Mouse (Mus musculus): ENCODE measurements at regions not wholly inside any gene's neighbourhood (a gene's known extent, or its start where the extent isn't known, plus 50 kb on each side); places are given as distances from the start of the nearest gene placed in this dataset.
"Not testable (repeated sequence)": the region's sequence is repeated elsewhere in the genome, so short reads cannot be mapped to it uniquely, and the experiment has no call there.

DNA sequence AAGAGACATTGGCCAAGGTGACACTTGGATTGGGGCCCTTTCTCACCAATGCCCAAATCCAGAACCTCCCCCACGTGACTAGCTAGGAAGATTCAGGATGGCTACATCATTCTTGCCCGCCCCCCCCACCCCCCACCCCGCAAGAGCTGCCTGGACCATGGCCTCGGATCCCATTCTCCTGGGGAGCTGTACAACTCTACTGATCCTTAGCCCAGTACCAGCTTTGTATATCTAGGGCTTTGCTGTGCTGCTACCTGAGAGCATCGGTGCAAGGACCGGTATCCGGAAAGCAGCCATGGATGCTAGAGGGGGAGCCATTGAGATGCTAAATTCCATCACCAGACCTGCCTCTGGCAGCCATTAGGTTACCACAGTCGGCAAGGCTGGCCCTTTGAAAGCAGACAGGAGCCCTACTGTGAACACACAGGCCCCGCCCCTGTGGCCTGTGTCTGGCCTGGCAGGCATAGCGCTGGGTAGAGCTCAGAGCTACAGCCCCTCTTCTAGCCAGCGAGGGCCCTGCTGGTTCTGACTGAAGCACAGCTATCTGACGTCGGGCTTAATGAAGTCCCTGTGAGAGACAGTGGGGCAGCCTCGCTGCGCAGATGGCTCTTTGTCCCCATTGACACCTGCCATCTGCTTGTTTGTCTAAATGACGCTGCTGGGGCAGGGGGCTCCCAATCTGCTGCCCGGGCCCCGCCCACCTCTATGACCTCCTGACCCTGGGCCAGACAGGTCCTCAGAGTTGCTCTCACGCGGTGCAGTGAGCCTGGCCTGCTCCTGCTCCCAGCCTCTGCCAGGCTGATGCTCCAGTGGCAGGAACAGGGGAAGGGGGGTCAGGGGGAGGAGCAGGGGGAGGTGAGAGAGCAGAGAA is 128.9 kb downstream of the Dll1 start:
- no peak for ATAC-seq (ENCODE audit: poor library complexity, severe bottlenecking)

- ATAC-seq (ENCODE audit: poor library complexity, severe bottlenecking): no peak
Observed at GRCm38 (mm10) chr17:15242976-15243635, 133.6 kb downstream of the Dll1 start.

- ATAC-seq (ENCODE audit: poor library complexity, severe bottlenecking): no peak
Observed at GRCm38 (mm10) chr17:15242356-15242755, 134.3 kb downstream of the Dll1 start.

DNA sequence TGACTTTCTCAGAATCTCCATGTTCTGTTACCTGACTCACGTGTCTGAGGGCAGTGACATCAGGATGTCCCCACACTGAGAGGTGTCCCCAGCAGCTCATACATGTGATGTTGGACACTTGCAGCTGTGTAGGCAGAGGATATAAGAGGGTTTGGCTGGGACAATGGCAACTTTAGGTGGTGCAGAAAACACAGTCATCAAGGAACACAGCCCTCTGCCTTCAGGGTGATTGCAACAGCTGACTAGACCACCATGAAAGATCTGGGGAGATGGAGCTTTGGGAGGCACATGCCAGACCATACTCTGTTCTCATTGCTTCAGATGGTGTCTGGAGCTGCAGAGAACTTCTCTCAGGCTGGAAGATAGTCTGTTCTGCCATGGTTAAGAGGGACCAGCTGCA is 135.2 kb downstream of the Dll1 start:
- no peak for ATAC-seq (ENCODE audit: poor library complexity, severe bottlenecking)

DNA sequence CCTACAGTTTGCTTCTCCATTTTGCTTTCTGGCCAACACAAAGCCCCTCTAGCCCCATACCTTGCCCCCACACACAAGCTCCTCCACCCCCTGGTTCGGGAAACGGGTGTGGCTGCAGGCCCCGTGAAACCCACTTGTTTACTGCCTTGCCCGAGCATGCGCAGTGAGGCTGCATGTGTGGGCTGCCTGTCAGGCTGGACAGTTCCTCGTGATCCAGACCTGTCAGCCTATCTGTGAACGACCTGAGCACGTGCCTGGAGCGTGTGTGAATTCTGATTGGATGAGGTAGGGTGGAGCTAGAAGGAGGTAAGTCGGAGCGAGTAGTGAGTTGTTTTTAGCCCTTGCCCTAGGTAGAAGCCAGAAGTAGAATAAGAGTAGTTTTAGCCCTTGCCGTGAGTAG is 136.0 kb downstream of the Dll1 start:
- ATAC-seq (ENCODE audit: poor library complexity, severe bottlenecking): not testable (repeated sequence)

DNA sequence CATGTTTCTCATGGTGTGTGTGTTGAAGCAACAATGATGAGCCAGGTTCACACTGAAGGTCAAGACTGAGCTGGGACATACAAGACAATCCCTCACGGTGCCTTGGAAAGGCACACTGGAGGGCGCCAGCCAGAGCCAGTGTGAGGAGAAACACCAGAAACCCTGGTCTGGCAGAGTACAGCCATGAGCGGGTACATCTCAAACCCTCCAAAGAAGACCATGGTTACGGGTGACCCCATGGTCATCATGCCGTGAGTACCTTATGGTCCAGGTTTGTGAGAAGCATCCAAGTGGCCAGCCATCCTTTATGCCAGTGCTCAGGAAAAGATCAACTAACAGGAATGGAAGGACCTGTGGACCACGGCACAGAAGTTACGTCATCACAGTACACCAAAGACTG is 136.7 kb downstream of the Dll1 start:
- no peak for ATAC-seq (ENCODE audit: poor library complexity, severe bottlenecking)

GRCm38 (mm10) chr17:15235041-15235440 is 141.6 kb downstream of the Dll1 start:
- no peak for ATAC-seq (ENCODE audit: poor library complexity, severe bottlenecking)

GRCm38 (mm10) chr17:15231175-15231574 is 145.5 kb downstream of the Dll1 start:
- no peak for ATAC-seq (ENCODE audit: poor library complexity, severe bottlenecking)

GRCm38 (mm10) chr17:15229159-15229558 is 147.5 kb downstream of the Dll1 start:
- ATAC-seq (ENCODE audit: poor library complexity, severe bottlenecking): no peak

GRCm38 (mm10) chr17:15228077-15228476 is 148.6 kb downstream of the Dll1 start:
- no peak for ATAC-seq (ENCODE audit: poor library complexity, severe bottlenecking)

DNA sequence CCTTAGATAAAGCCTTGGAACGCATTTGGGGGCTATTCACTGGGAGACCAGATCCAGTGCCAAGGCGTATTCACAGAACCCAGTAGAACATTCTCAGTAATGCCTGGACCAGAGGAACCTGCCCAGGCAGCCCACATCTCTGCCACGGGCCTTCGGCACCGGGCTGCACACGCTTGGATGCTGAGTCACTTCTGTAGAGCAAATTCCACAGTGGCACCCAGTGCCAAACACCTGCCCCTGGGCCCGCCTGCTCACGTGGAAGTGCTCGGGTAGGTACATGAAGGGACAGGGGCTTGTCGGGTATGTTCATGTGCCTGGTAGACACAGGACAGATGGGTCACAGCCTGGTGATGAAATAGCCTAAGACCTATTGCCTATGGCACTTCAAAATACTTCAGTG is 152.8 kb downstream of the Dll1 start:
- ATAC-seq (ENCODE audit: poor library complexity, severe bottlenecking): no peak

DNA sequence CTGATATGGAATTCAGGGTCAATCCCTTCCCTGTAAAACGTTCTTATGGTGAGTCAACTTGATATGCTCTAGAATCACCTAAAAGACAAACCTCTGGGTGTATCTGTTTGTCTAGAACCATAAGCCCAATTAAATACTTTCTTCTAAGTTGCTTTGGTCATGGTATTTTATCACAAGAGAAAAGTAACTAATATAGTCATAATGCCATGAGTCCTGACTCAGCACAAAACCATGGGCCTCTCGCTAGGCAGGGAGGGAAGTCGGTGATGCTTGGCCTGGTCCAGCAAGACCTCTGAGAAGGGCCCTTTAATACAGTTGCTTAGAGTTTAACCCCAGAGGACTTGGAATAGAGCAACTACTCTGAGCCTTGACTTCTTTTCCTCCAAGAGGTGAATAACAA is 153.7 kb downstream of the Dll1 start:
- no peak for ATAC-seq (ENCODE audit: poor library complexity, severe bottlenecking)

DNA sequence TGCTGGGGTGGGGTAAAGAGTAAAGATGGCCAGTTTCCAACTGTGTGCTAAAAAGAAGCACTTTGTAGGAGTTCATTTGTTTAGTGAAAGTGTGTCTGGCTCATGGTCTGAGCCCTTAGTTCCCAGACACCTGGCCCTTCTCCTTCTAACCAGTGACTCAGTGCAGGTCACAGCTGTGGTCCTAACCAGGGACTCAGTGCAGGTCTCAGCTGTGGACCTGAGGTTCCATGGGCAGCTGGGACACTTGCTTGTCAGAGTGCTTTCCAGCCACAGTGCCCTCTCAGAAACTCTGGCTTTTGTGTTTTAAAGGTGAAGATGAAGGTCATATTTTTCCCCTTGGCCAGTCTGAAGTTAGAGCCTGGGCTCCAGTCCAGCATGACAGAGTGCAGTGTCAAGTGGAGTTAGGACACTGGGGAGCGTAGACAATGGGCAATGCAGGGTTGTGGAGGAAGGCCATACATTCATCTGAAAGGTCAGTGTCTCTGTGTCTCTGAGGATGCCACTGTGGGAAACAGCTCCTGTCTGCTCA is 162.5 kb downstream of the Dll1 start:
- ATAC-seq (ENCODE audit: poor library complexity, severe bottlenecking): no peak

DNA sequence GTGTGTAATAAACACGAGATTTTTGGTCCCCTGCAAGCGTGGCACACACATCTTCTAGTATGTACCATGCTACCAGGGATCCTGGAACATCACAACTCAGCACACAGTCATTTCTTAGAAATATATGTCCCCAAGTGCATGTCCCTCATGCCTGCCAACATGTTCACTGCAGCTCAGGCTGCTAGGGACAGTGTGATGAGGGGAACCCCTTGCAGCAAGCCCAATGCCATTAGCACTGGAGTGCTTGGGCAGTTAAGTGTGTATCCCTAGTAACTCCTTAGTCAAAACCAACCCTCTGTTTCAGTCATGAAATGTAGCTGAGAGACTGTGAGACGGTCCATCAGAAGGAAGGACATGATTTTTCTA is 167.5 kb upstream of the Gm3448 start:
- ATAC-seq (ENCODE audit: poor library complexity, severe bottlenecking): no peak

DNA sequence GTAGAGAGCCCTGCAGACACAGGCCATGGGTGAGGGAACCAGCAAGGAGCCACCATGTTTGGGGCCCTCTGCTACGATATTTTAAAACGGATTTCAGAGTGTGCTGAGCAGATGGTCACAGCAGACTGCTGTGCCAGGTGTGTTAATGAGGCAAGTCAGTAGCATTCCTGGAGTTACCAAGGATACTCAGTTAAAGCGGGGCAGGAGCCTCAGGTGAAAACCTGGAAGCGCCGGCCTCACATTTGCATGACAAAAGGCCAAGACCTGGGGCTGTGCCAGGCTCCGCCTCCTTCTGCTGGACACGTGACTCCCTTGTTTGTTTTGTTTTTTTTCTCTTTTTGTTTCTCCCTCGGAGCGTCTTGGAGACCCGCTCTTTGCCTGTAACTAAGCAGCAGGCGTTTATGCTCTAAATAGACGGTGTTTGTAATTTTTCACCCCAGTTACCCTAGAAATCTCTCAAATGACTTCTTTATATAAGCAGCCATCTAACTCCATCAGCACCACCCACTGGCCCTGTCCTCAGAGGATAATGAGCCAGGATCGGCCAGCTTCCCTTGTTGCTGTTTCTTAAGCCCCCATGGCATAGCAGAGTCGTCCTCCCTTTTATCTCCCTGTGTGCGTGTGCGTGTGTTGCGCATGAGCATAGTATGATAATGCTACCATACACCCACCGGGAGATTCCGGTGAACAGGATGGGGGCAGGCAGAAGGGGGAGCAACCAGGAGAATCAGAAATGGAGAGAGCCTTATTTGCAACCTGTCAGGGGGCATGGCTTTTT is 166.9 kb upstream of the Gm3448 start:
- no peak for ATAC-seq (ENCODE audit: poor library complexity, severe bottlenecking)

- no peak for ATAC-seq (ENCODE audit: poor library complexity, severe bottlenecking)
Observed at GRCm38 (mm10) chr17:15207182-15208029, 166.1 kb upstream of the Gm3448 start.

- ATAC-seq (ENCODE audit: poor library complexity, severe bottlenecking): no peak
Observed at GRCm38 (mm10) chr17:15205799-15206198, 164.5 kb upstream of the Gm3448 start.

DNA sequence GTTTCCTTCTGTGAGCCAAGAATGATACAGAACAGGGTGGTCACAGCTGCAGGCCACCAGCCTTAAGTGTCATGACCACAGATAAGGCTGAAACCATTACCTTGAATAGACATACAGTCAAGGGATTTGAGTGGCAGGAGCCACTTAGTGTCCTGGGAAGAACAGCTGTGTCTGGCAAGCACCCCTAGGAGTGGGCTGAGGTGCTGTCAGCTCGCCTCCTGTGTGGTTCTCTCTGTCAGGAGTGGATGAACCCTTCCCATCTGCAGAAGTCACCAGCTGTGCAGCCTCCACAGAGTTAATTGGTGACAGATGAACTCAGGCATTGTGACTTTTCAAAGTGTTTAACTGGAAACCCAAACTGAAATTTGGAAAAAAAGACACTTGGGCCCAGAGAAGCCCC is 163.2 kb upstream of the Gm3448 start:
- no peak for ATAC-seq (ENCODE audit: poor library complexity, severe bottlenecking)

GRCm38 (mm10) chr17:15199235-15199634 is 157.9 kb upstream of the Gm3448 start:
- ATAC-seq (ENCODE audit: poor library complexity, severe bottlenecking): no peak

GRCm38 (mm10) chr17:15197361-15197760 is 156.0 kb upstream of the Gm3448 start:
- no peak for ATAC-seq (ENCODE audit: poor library complexity, severe bottlenecking)

GRCm38 (mm10) chr17:15195819-15196218 is 154.5 kb upstream of the Gm3448 start:
- no peak for ATAC-seq (ENCODE audit: poor library complexity, severe bottlenecking)
